Mouse (Mus musculus) bone marrow, adult 2 months (tissue): ENCODE data around the gene Cap2.

ENCODE experiments used
- CTCF ChIP-seq: fragments of 200-500 bp; IDR thresholded peaks from 2 replicates; pipeline ENCODE4 v1.5.1; 2011; ENCODE audit warnings: low read length, control low read depth; ENCODE audit not compliant: control insufficient read depth, insufficient read depth
- POLR2A ChIP-seq: fragments of 200-500 bp; IDR thresholded peaks from 2 replicates; pipeline ENCODE4 v1.6.1; 2011; ENCODE audit warnings: low read depth, mild to moderate bottlenecking, control low read depth, low read length, borderline replicate concordance; ENCODE audit not compliant: control insufficient read depth

DNA sequence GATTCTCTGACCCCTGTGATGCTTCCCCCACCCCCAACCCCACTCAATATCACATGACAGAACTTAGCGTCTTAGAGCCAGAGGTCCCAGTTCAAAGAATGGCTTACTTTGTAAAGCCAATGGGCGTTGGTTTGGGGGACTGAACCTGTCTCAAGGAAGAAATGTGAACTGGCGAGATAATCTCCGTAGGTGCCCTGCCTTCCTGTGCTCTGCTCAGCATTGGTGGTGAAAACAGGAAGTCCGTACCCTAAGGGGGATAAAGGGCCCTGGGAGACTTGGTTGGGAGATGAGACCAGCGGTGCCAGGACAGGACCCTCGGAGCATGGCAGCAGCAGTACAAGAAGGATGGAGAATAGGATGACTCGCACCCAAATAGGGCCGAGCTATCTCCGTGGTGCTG, 12.8 kb downstream of the Cap2 start:
- TF ChIP-seq POLR2A, result no peak
- TF ChIP-seq CTCF, result no peak
